Mouse (Mus musculus) megakaryocyte, embryonic 14.5 days (primary cell): ENCODE data around the gene Nt5dc2.

ENCODE experiments used
- FLI1 ChIP-seq: IDR thresholded peaks from 2 replicates; pipeline ENCODE4 v1.6.1; 2012; ENCODE audit warnings: low read length, inconsistent platforms, mixed read lengths
- GATA1 ChIP-seq: IDR thresholded peaks from 3 replicates; pipeline ENCODE4 v1.6.1; 2012; ENCODE audit warnings: mixed read lengths, low read length, inconsistent platforms, borderline replicate concordance

GRCm38 (mm10) chr14:31138897-31139429, 8.1 kb downstream of the Nt5dc2 start:
- TF ChIP-seq FLI1 (no peak), GATA1 (no peak)
